Mouse (Mus musculus) T-helper 2 cell (primary cell): Measurements from ENCODE around the gene Tbca.

Experiments
- in situ Hi-C: fragments of 300-600 bp; cut with MboI, MseI; formaldehyde crosslinking; loops from one replicate; pipeline ENCODE4 v1.15.1; 2025; ENCODE audit warnings: high pct_unique_total_duplicates

Tbca gene

GRCm38 (mm10) chr13:94843236-94843635 is 54.5 kb downstream of the Tbca start:
- in situ Hi-C loops, result no loop called here

GRCm38 (mm10) chr13:94847870-94848269 is 59.2 kb downstream of the Tbca start:
- in situ Hi-C loops, result no loop called here

GRCm38 (mm10) chr13:94849351-94849750 is 60.6 kb downstream of the Tbca start:
- in situ Hi-C loops, result no loop called here

- in situ Hi-C loops, result no loop called here
Observed at GRCm38 (mm10) chr13:94858016-94858575, 69.4 kb downstream of the Tbca start.

- in situ Hi-C loops, result no loop called here
Observed at GRCm38 (mm10) chr13:94859256-94859655, 70.5 kb downstream of the Tbca start.

GRCm38 (mm10) chr13:94862491-94863230 is 74.0 kb downstream of the Tbca start:
- in situ Hi-C loops, result no loop called here

GRCm38 (mm10) chr13:94866906-94867305 is 78.2 kb downstream of the Tbca start:
- in situ Hi-C loops, result no loop called here

GRCm38 (mm10) chr13:94867772-94868171 is 79.1 kb downstream of the Tbca start:
- in situ Hi-C loops, result no loop called here

GRCm38 (mm10) chr13:94868478-94868950 is 79.8 kb downstream of the Tbca start:
- in situ Hi-C loops, result no loop called here

GRCm38 (mm10) chr13:94869541-94869940 is 80.8 kb downstream of the Tbca start:
- in situ Hi-C loops, result no loop called here

- in situ Hi-C loops, result loop anchor here (10.0 kb wide), 1 partner anchor 155 kb away; no protein-coding TSS in a partner anchor
Observed at GRCm38 (mm10) chr13:94870071-94870460, 81.4 kb downstream of the Tbca start.

- in situ Hi-C loops, result loop anchor here (10.0 kb wide), 1 partner anchor 156 kb away; no protein-coding TSS in a partner anchor
Observed at GRCm38 (mm10) chr13:94870461-94871186, 81.9 kb downstream of the Tbca start.

GRCm38 (mm10) chr13:94871806-94872320 is 83.2 kb downstream of the Tbca start:
- in situ Hi-C loops, result loop anchor here (10.0 kb wide), 1 partner anchor 157 kb away; no protein-coding TSS in a partner anchor

- in situ Hi-C loops, result loop anchor here (10.0 kb wide), 1 partner anchor 158 kb away; no protein-coding TSS in a partner anchor
Observed at GRCm38 (mm10) chr13:94872439-94872838, 83.7 kb downstream of the Tbca start.

GRCm38 (mm10) chr13:94873111-94874038 is 84.7 kb downstream of the Tbca start:
- in situ Hi-C loops, result loop anchor here (10.0 kb wide), 1 partner anchor 159 kb away; no protein-coding TSS in a partner anchor

GRCm38 (mm10) chr13:94874039-94874425 is 85.3 kb downstream of the Tbca start:
- in situ Hi-C loops, result loop anchor here (10.0 kb wide), 1 partner anchor 159 kb away; no protein-coding TSS in a partner anchor

GRCm38 (mm10) chr13:94874656-94875395 is 86.1 kb downstream of the Tbca start:
- in situ Hi-C loops, result loop anchor here (10.0 kb wide), 1 partner anchor 160 kb away; no protein-coding TSS in a partner anchor

GRCm38 (mm10) chr13:94875396-94875880 is 86.7 kb downstream of the Tbca start, which contains the start of gene Otp:
TSS of gene Otp (plus strand) at chr13:94875602.
- in situ Hi-C loops, result loop anchor here (10.0 kb wide), 1 partner anchor 161 kb away; no protein-coding TSS in a partner anchor
